Mouse (Mus musculus) neural tube, embryonic 11.5 days (tissue): ENCODE measurements around the gene Trir. TPM values are rescaled to one million over a fixed set of nuclear protein-coding genes. Genes with fewer than 3 reads are reported as not detected.

Experiments
- ATAC-seq: fragments of 200-750 bp; cut with Nextera tagmentation; 2 replicates; pipeline ENCODE4 v1.8.0; 2017; ENCODE audit warnings: moderate number of reproducible peaks, mild to moderate bottlenecking, moderate TSS enrichment, moderate library complexity; ENCODE audit not compliant: insufficient read depth, low FRiP score, low TSS enrichment
- DNase-seq: peaks from one replicate; pipeline ENCODE4 v3.0.0-alpha.2; 2015; ENCODE audit warnings: low spot score
- H3K27ac ChIP-seq: fragments of 300-500 bp; sonication (generic); 2 replicates; pipeline ENCODE4 v1.5.1; 2014; ENCODE audit warnings: low read depth, mild to moderate bottlenecking, low read length
- H3K27me3 ChIP-seq: fragments of 300-500 bp; sonication (generic); 2 replicates; pipeline ENCODE4 v1.6.1; 2014; ENCODE audit warnings: mild to moderate bottlenecking, low read length, mixed read lengths; ENCODE audit not compliant: control insufficient read depth, insufficient read depth
- H3K36me3 ChIP-seq: fragments of 300-500 bp; sonication (generic); 2 replicates; pipeline ENCODE4 v1.6.1; 2014; ENCODE audit warnings: mild to moderate bottlenecking, low read length, moderate library complexity, mixed read lengths; ENCODE audit not compliant: control insufficient read depth, insufficient read depth
- H3K4me1 ChIP-seq: fragments of 300-500 bp; sonication (generic); 2 replicates; pipeline ENCODE4 v1.6.1; 2014; ENCODE audit warnings: low read length, mixed read lengths; ENCODE audit not compliant: control insufficient read depth, insufficient read depth
- H3K4me2 ChIP-seq: fragments of 300-500 bp; sonication (generic); 2 replicates; pipeline ENCODE4 v1.6.1; 2014; ENCODE audit warnings: low read depth, mild to moderate bottlenecking, moderate library complexity
- H3K4me3 ChIP-seq: fragments of 300-500 bp; sonication (generic); 2 replicates; pipeline ENCODE4 v1.5.1; 2014; ENCODE audit warnings: low read depth, low read length
- H3K9ac ChIP-seq: fragments of 300-500 bp; sonication (generic); 2 replicates; pipeline ENCODE4 v1.6.1; 2014; ENCODE audit warnings: mild to moderate bottlenecking, low read length
- H3K9me3 ChIP-seq: fragments of 300-500 bp; sonication (generic); 2 replicates; pipeline ENCODE4 v1.6.1; 2016; ENCODE audit warnings: low read length; ENCODE audit not compliant: control insufficient read depth
- WGBS: fragments of 180-500 bp; shearing (Covaris S2); extraction: QIAGEN DNeasy Blood & Tissue Kit; methylation state at CpG from one replicate; pipeline ENCODE4 v1.1.7; 2014; 5-methylcytosine and 5-hydroxymethylcytosine counted together
- polyA plus RNA-seq: library from polyadenylated mRNA; unstranded; fragments of >200 nt; fragmentation: Nextera tagmentation; extraction: Ambion mirVana; gene quantifications from 2 replicates; pipeline ENCODE4 v1.2.1, GENCODE M21; 2014

Trir gene
- polyA plus RNA-seq, 1 experiment from 2014 or later, result 158 TPM

DNA sequence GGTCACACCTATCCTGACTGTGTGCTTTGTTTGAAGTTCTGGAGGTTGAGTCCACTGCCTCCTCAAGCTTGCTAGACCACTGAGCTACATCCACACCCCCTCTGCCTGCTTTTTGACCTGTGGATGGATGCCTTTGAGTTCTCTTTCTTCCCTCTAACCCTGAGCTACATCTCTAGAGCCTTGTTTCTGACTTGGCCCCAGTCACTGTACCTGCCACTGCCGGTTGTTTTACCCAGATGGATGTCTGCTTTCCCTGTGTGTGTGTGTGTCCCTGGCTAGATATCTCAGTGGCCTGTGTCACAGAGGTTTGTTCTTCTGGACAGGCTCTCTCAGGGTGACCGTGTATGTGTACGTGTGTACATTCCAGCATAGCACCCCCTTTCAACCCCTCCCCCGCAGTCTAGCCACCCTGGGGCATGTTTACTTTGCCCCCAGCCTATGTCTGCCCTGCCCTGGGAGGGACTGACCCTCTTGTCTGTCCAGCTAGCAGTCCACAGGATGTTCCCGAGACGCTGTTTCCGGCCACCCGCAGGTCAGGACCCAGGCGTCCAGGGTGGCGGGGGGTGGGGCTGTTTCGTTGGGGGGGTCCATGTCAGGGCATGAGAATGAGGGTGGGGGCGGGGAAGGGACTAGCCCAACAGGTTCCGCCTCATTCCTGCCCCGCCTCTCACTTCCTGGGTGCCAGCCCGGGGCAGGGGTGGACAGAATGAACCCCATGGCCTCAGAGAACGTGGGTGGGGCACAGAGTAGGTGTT lies 42.2 kb upstream of the Trir start:
- no peak overlapping the region for H3K9ac ChIP-seq
- no peak overlapping the region for H3K27ac ChIP-seq
- no peaks in the 10 kb centered on the region for H3K36me3 ChIP-seq
- peak overlapping the region; percentile 97 for H3K4me2 ChIP-seq
- H3K4me1 ChIP-seq, result peaks cover 26% of the 10 kb centered on the region
- H3K4me3 ChIP-seq, result no peak overlapping the region
- H3K27me3 ChIP-seq, result peaks cover 21% of the 10 kb centered on the region
- H3K9me3 ChIP-seq, result no peaks in the 10 kb centered on the region
- 14% methylated on average over 16 of the region's 16 CpGs for WGBS
- ATAC-seq (no peak), DNase-seq (no peak)

DNA sequence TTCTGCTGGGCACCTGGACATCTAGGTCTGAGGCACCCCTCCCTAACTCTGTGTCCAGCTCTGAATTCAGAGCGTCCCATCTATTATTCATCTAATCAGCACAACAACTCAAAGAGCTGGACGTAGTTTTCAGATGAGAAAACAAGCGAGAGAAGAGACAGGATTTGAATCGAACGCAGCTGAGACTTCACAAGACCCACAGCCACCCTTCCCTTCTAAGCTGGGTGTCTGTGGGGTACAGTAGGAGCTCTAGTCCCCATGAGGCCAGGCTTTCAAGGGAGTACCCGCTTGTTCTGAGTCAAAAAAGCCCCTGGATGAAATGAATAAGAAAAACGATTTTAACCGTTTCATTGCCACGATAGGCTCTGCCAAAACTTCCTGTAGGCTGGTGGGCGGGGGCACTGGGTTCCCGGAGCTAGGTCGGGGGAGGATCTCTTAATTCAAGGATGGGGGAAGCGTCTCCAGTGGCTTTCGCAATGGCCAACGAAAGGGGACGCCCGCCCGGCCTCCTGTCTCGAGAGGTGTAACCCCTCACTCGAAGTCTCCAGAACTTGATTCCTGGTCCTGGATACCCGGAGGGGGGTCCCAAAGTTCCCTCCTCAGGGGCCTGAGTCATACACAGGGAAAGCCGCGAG lies 41.5 kb upstream of the Trir start:
- H3K4me2 ChIP-seq, result peak overlapping the region; percentile 97
- WGBS, result under 1% methylated on average over 23 of the region's 23 CpGs
- DNase-seq (no peak), ATAC-seq (no peak)
- peak overlapping the region; percentile 43 for H3K9ac ChIP-seq
- H3K9me3 ChIP-seq, result no peaks in the 10 kb centered on the region
- no peaks in the 10 kb centered on the region for H3K36me3 ChIP-seq
- H3K4me1 ChIP-seq, result peaks cover 20% of the 10 kb centered on the region
- H3K27ac ChIP-seq, result no peak overlapping the region
- peaks cover 15% of the 10 kb centered on the region for H3K27me3 ChIP-seq
- peak overlapping the region; percentile 43 for H3K4me3 ChIP-seq

DNA sequence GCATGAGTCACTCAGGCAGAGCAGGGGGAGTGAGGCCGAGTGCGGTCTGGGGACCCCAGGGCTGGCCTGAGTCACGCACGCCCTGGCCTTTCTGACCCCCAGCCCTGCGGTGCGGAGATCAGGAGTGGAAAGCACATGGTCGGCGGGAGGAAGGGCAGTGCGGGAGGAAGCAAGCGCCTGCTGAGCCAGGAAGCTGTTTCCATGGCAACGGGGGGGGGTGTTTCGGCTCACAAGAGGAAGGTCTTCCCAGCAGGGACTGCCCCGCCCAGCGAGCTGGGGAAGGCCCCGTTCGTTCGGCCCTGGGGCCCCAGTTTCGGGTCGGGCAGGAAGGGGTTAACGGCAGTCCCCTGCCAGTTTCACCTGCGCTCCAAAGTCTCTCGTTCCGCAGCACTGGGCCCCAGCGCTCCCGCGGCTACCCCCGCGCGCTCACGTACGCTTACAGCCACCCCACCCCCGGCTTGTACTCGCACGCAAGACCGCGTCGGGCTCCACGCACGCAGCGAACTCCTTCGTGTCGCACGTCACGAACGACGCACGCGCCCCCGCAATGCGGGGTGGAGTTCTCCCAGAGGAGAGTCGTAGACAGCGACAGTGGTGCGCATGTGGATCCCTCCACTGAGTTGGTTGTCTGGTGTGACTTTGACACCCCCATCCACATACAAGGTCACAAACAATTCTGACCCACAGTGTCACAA lies 40.8 kb upstream of the Trir start:
- Histone ChIP-seq H3K27ac (no peak overlapping the region), H3K9ac (peak overlapping the region; percentile 43), H3K27me3 (peaks cover 10% of the 10 kb centered on the region), H3K36me3 (no peaks in the 10 kb centered on the region), H3K4me2 (peak overlapping the region; percentile 97), H3K4me3 (peak overlapping the region; percentile 43), H3K9me3 (no peaks in the 10 kb centered on the region), H3K4me1 (peaks cover 20% of the 10 kb centered on the region)
- ATAC-seq, result no peak
- peak; percentile 81 for DNase-seq
- WGBS, result under 1% methylated on average over 53 of the region's 53 CpGs

- no peak for DNase-seq
- no peaks in the 10 kb centered on the region for H3K36me3 ChIP-seq
- H3K27me3 ChIP-seq, result peaks cover 10% of the 10 kb centered on the region
- ATAC-seq, result no peak
- peak overlapping the region; percentile 97 for H3K4me2 ChIP-seq
- 46% methylated on average over 8 of the region's 8 CpGs for WGBS
- H3K4me3 ChIP-seq, result peak overlapping the region; percentile 43; the same call in 1 of the 2 replicates
- H3K4me1 ChIP-seq, result peaks cover 18% of the 10 kb centered on the region
- no peak overlapping the region for H3K27ac ChIP-seq
- H3K9ac ChIP-seq, result no peak overlapping the region
- H3K9me3 ChIP-seq, result no peaks in the 10 kb centered on the region
Observed at GRCm38 (mm10) chr8:84986379-84986945, 40.2 kb upstream of the Trir start.

DNA sequence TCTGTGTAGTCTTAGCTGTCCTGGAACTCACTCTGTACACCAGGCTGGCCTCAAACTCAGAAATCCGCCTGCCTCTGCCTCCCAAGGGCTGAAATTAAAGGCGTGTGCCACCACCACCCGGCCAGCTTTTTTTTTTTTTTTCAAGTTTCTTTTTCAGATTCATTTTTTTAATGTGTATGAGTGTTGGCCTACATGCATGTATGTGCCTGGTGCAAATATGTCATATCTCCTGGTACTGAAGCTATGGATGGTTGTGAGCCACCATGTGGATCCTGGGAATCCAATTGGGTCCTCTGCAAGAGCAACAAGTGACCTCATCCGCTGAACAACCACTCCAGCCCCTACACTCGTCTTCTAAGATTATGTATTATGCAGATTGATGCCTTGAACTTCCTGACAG lies 39.2 kb upstream of the Trir start:
- Histone ChIP-seq H3K27ac (no peak overlapping the region), H3K9ac (no peak overlapping the region), H3K4me3 (no peak overlapping the region), H3K4me2 (no peak overlapping the region), H3K36me3 (no peaks in the 10 kb centered on the region), H3K27me3 (peaks cover 10% of the 10 kb centered on the region), H3K4me1 (peaks cover 18% of the 10 kb centered on the region), H3K9me3 (no peaks in the 10 kb centered on the region)
- 82% methylated on average over 5 of the region's 5 CpGs for WGBS
- ATAC-seq (no peak), DNase-seq (no peak)

- Histone ChIP-seq H3K27me3 (peaks cover 10% of the 10 kb centered on the region), H3K9me3 (no peaks in the 10 kb centered on the region), H3K4me1 (peaks cover 18% of the 10 kb centered on the region), H3K4me2 (no peak overlapping the region), H3K4me3 (no peak overlapping the region), H3K9ac (no peak overlapping the region), H3K27ac (no peak overlapping the region), H3K36me3 (no peaks in the 10 kb centered on the region)
- DNase-seq (no peak), ATAC-seq (no peak)
- WGBS, result 85% methylated on average over 2 of the region's 2 CpGs
Observed at GRCm38 (mm10) chr8:84987903-84988302, 38.7 kb upstream of the Trir start.

DNA sequence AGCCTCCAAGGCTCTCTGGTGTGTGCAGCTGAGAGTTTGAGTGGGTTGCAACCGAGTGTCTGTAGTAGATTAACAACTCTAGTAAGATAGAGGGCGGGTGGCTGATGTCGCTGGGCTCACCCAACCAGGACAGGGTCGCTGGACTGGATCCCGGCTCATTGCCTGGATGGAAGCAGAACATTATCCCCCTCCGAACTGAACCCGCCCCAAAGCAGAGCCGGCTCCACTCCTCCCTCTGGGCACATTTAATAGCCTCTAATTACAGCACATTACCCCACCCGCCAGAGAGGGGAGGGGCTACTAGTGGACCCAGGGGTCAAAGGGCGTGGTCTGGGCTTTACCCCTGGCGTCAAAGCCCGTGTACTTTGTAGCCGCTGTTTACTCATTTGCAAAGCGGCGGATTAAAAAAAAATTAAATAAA lies 37.3 kb upstream of the Trir start:
- Histone ChIP-seq H3K9me3 (no peaks in the 10 kb centered on the region), H3K4me1 (peaks cover 18% of the 10 kb centered on the region), H3K27me3 (peaks cover 10% of the 10 kb centered on the region), H3K4me2 (peak overlapping the region; percentile 97), H3K36me3 (no peaks in the 10 kb centered on the region), H3K4me3 (no peak overlapping the region), H3K9ac (no peak overlapping the region), H3K27ac (no peak overlapping the region)
- DNase-seq (no peak), ATAC-seq (no peak)
- 5% methylated on average over 15 of the region's 15 CpGs for WGBS

DNA sequence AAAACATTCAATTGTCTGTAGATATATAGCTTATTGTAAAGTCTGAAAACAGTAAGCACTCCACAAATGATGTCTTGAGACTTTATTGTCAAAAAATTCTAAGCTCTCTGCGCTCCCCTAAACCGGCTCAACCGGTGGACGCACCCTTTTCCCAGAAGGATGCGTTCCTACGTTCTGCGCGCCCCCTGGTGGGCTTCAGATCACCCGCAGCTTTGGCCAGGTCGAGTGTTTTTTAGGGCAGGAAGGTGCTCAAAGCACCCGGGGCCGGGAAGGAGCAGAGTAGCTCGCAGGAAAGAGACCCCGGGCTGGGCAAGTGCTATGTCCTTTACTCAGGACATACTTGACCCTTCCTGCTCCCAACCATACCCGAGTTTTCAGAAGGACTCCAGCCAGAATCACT lies 36.8 kb upstream of the Trir start:
- peak; percentile 60 for ATAC-seq
- Histone ChIP-seq H3K9me3 (no peaks in the 10 kb centered on the region), H3K4me3 (peak overlapping the region; percentile 56), H3K36me3 (no peaks in the 10 kb centered on the region), H3K27me3 (peaks cover 10% of the 10 kb centered on the region), H3K9ac (peak overlapping the region; percentile 68), H3K27ac (no peak overlapping the region), H3K4me1 (peaks cover 14% of the 10 kb centered on the region), H3K4me2 (peak overlapping the region; percentile 97)
- WGBS, result 2% methylated on average over 15 of the region's 15 CpGs
- peak; percentile 93 for DNase-seq
